Mouse (Mus musculus): ENCODE measurements around the gene Dcpp1. TPM values are rescaled to one million over a fixed set of nuclear protein-coding genes. Genes with fewer than 3 reads are reported as not detected.

Gene Dcpp1
- polyA plus RNA-seq (2017; shearing (Covaris generic)), result not detected

DNA sequence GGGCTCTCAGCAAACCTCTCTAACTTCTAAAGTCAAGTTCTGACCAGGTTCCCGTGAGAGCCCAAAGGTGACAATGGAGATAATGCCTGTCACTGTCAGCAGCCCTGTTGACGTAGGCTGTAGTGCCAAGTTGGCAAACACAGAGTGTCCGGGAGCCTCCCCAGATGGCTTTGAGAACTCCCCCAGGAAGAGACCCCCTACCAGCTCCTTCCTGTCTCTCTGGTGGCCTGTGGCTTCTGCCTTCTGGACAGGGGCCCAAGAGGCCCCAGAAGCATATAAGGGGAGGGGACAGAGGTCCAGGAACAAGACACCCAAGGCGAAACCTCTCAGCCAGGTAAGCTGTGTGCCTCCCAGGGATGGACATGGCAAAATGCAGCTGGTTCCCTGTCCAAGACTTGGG is at the start of gene Dcpp1, which contains the start of gene Dcpp2:
Dcpp1 (plus strand) TSS at position 301 of the 400 bp plus-strand sequence.
Dcpp2 (plus strand) TSS at position 305 of the 400 bp plus-strand sequence.

DNA sequence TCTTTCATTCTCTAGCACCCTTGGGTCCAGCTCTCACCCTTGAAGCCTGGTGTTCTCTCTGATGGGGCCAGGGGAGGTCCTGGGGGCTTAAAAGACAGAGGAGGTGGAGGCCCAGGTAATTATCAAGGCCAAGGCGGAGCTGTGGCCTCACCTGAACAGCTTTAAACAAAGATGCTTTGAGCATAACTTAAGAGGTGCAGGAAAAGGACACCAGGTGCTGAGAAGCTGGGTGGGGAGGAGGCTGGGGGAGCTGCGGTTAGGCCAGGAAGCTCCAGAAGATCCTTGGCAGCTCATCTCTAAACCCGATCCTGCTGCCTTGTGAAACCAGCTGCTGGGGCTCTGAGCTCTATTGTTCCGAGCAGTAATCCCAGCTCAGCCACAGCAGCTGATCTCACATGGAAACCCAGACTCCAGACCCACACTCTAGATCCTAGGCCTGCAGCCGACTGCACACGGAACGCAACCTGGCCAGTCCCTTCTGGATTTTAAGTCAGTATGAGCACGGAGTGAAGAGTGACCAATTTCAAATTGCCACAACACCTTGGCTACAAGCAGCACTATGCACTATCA is 44.6 kb upstream of the Dcpp1 start, which contains the start of gene Prss33:
Prss33 (minus strand) TSS at position 51 of the 570 bp plus-strand sequence.

DNA sequence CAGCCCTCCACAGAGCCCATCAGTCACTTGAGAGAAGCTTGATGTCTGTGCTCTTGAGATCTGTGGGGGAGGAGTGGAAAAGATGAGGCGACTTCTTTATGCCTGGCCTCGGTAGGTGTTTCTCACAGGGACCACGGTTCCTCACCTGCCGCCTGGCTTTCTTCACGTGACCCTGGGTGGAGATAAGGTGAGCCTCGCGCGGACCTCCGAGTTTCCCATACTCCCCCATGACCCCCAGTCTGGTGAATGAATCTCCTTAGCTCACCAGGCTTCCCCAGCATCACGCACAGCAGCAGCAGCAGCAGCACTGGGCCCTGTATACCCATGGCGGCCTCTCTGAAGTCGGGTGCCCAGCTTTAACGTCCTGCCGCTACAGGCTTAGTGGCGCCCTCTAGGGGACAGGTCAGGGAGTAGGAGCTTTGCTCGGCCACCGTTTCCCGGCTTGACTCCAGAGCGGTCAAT is 36.8 kb upstream of the Dcpp1 start, which contains the start of the genes Prss32 and Prss41:
Prss32 (plus strand) TSS at position 44 of the 462 bp plus-strand sequence.
Prss41 (minus strand) TSS at position 361 of the 462 bp plus-strand sequence.

GRCm38 (mm10) chr17:23867756-23868155 is 12.9 kb upstream of the Dcpp1 start, which contains the start of gene Prss21:
Prss21 (plus strand) TSS chr17:23868056.

GRCm38 (mm10) chr17:23917158-23917557 is 36.5 kb downstream of the Dcpp1 start, which contains the start of gene Dcpp3:
Dcpp3 (plus strand) TSS chr17:23917458.

Other genes with a start within 250 kb of the Dcpp1 start
- 0.40 TPM for gene Mmp25, start 235.6 kb upstream of the Dcpp1 start, polyA plus RNA-seq (2017; shearing (Covaris generic))
- not detected for gene Bicdl2, start 220.4 kb upstream of the Dcpp1 start, polyA plus RNA-seq (2017; shearing (Covaris generic))
- 73.0 TPM for gene Hcfc1r1, start 207.3 kb upstream of the Dcpp1 start, polyA plus RNA-seq (2017; shearing (Covaris generic))
- gene Thoc6, start 207.0 kb upstream of the Dcpp1 start, polyA plus RNA-seq (2017; shearing (Covaris generic)), result 33.0 TPM
- gene Tnfrsf12a, start 203.4 kb upstream of the Dcpp1 start, polyA plus RNA-seq (2017; shearing (Covaris generic)), result 14.9 TPM
- gene Cldn6, start 201.6 kb upstream of the Dcpp1 start, polyA plus RNA-seq (2017; shearing (Covaris generic)), result not detected
- gene Cldn9, start 196.8 kb upstream of the Dcpp1 start, polyA plus RNA-seq (2017; shearing (Covaris generic)), result not detected
- gene 1520401A03Rik, start 158.1 kb upstream of the Dcpp1 start, polyA plus RNA-seq (2017; shearing (Covaris generic)), result not detected
- 15.2 TPM for gene Pkmyt1, start 154.5 kb upstream of the Dcpp1 start, polyA plus RNA-seq (2017; shearing (Covaris generic))
- 4.5 TPM for gene Paqr4, start 140.0 kb upstream of the Dcpp1 start, polyA plus RNA-seq (2017; shearing (Covaris generic))
- 5.8 TPM for gene Kremen2, start 135.0 kb upstream of the Dcpp1 start, polyA plus RNA-seq (2017; shearing (Covaris generic))
- 17.1 TPM for gene Flywch1, start 109.3 kb upstream of the Dcpp1 start, polyA plus RNA-seq (2017; shearing (Covaris generic))
- 5.2 TPM for gene Flywch2, start 94.8 kb upstream of the Dcpp1 start, polyA plus RNA-seq (2017; shearing (Covaris generic))
- gene Srrm2, start 90.3 kb upstream of the Dcpp1 start, polyA plus RNA-seq (2017; shearing (Covaris generic)), result 338 TPM
- gene Elob, start 51.7 kb upstream of the Dcpp1 start, polyA plus RNA-seq (2017; shearing (Covaris generic)), result 746 TPM
- 1.2 TPM for gene Prss33, start 44.8 kb upstream of the Dcpp1 start, polyA plus RNA-seq (2017; shearing (Covaris generic))
- gene Prss32, start 37.0 kb upstream of the Dcpp1 start, polyA plus RNA-seq (2017; shearing (Covaris generic)), result not detected
- 5.4 TPM for gene Prss41, start 36.7 kb upstream of the Dcpp1 start, polyA plus RNA-seq (2017; shearing (Covaris generic))
- not detected for gene Prss21, start 12.8 kb upstream of the Dcpp1 start, polyA plus RNA-seq (2017; shearing (Covaris generic))
- gene Dcpp2, start within 50 bp of the Dcpp1 start, polyA plus RNA-seq (2017; shearing (Covaris generic)), result not detected
- not detected for gene Dcpp3, start 36.6 kb downstream of the Dcpp1 start, polyA plus RNA-seq (2017; shearing (Covaris generic))
- not detected for gene Sbp, start 60.8 kb downstream of the Dcpp1 start, polyA plus RNA-seq (2017; shearing (Covaris generic))
- not detected for gene Sbpl, start 74.4 kb downstream of the Dcpp1 start, polyA plus RNA-seq (2017; shearing (Covaris generic))
- gene Prss30, start 99.7 kb downstream of the Dcpp1 start, polyA plus RNA-seq (2017; shearing (Covaris generic)), result 0.25 TPM
- gene Prss22, start 117.2 kb downstream of the Dcpp1 start, polyA plus RNA-seq (2017; shearing (Covaris generic)), result not detected
- 0.58 TPM for gene Prss27, start 157.3 kb downstream of the Dcpp1 start, polyA plus RNA-seq (2017; shearing (Covaris generic))
- gene Kctd5, start 192.6 kb downstream of the Dcpp1 start, polyA plus RNA-seq (2017; shearing (Covaris generic)), result 6.9 TPM

Data from CD4-positive, CD25-positive, alpha-beta regulatory T cell, adult 9 weeks (primary cell).